24 mouse cellular contexts compared by ENCODE assay signal in the genomic region with DNA sequence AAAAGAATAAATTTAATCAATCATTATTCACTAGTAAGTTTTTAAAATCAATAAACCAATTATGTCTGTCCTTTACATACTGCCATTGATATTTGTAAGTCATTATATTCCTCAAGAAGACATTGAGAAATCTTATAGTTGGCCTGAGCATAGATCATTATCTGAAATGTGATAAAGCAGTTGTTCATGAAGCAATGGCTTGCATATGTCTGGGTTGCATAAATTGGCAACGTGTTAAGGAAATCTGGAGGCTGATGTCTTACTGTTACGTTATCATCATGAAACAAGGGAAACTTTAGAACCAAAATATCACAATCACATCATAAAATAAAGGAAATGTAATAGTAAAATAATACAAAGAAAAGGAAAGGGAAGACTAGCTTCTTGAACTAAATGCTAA. TPM values are rescaled to one million over a fixed set of nuclear protein-coding genes. Genes with fewer than 3 reads are reported as not detected.
"Had no signal": no experiment of that assay in that cellular context is flagged by ENCODE, and none has a peak within 500 bp of the region (broad histone marks: within the 10 kb centered on the region; RNA-seq: fewer than 3 reads in every experiment).

No protein-coding gene starts in this region.

- DNase-seq: gastrocnemius, adult 2 months; gastrocnemius, postnatal 10 days; gastrocnemius, postnatal 25 days; heart, adult 18-20 months; heart, postnatal 10 days; kidney, adult 18-20 months; kidney, adult 8-10 months; kidney, postnatal 10 days; kidney, postnatal 25 days; kidney, postnatal 4 days; liver; liver, embryonic 13.5 days had no signal

- ATAC-seq: hindbrain, postnatal 0 days; intestine, embryonic 16.5 days had no signal

RNA-seq across cellular contexts. Expression of a gene that starts 43.4 kb away (rescaled TPM):
- total RNA-seq: gastrocnemius, adult 2 months; gastrocnemius, postnatal 10 days; gastrocnemius, postnatal 25 days; gastrocnemius, postnatal 4 days; heart, adult 18-20 months; heart, adult 8-10 months; heart, postnatal 10 days; heart, postnatal 25 days; hematopoietic stem cell, adult 5-6 weeks; hindbrain, postnatal 0 days; layer of hippocampus, adult 2 months; layer of hippocampus, postnatal 10 days; layer of hippocampus, postnatal 25 days; left cerebral cortex, adult 2 months; left cerebral cortex, postnatal 14 days; left cerebral cortex, postnatal 36 days had no signal
